Mouse (Mus musculus): ENCODE data around the gene Glb1l2.

GRCm38 (mm10) chr9:26747121-26747520, 59.1 kb downstream of the Glb1l2 start:
- TF ChIP-seq FLI1 (IDR thresholded peaks at IDR 0.05; ENCODE audit: low read length): no peak
- no peak for TF ChIP-seq GATA1 (IDR thresholded peaks at IDR 0.05; ENCODE audit: borderline replicate concordance, low read length)
